Mouse (Mus musculus) layer of hippocampus, postnatal 36 days (tissue): Measurements from ENCODE around the gene Rnf41. TPM values are rescaled to one million over a fixed set of nuclear protein-coding genes. Genes with fewer than 3 reads are reported as not detected.

Source experiments
- DNase-seq, 2 experiments: peaks; one replicate each; pipeline ENCODE4 v3.0.0; 2022
- total RNA-seq, 2 experiments: library from RNA; stranded (reverse); gene quantifications; 2 replicates each; pipeline ENCODE4 v1.2.3; 2021

Rnf41 gene
- total RNA-seq, 2 experiments from 2014 or later, result 74.4 to 76.3 TPM

- no peak for DNase-seq
Measured at GRCm38 (mm10) chr10:128388941-128389340, 22.5 kb upstream of the Rnf41 start.

GRCm38 (mm10) chr10:128389570-128389969, 21.9 kb upstream of the Rnf41 start:
- no peak for DNase-seq

- DNase-seq, result no peak
Measured at GRCm38 (mm10) chr10:128390366-128390765, 21.1 kb upstream of the Rnf41 start.

GRCm38 (mm10) chr10:128391850-128392249, 19.6 kb upstream of the Rnf41 start:
- DNase-seq, result no peak

GRCm38 (mm10) chr10:128396017-128396673, 15.3 kb upstream of the Rnf41 start:
- DNase-seq, result no peak

GRCm38 (mm10) chr10:128396716-128397264, 14.7 kb upstream of the Rnf41 start:
- DNase-seq, result no peak

- no peak for DNase-seq
Measured at GRCm38 (mm10) chr10:128397466-128397865, 14.0 kb upstream of the Rnf41 start.

- DNase-seq, result no peak
Measured at GRCm38 (mm10) chr10:128400338-128400737, 11.1 kb upstream of the Rnf41 start.

GRCm38 (mm10) chr10:128401056-128401455, 10.4 kb upstream of the Rnf41 start, which contains the start of gene Slc39a5:
Slc39a5 (minus strand) TSS chr10:128401229.
- no peak for DNase-seq

GRCm38 (mm10) chr10:128401638-128402037, 9.8 kb upstream of the Rnf41 start:
- no peak for DNase-seq

GRCm38 (mm10) chr10:128403931-128404330, 7.5 kb upstream of the Rnf41 start:
- DNase-seq, result no peak

GRCm38 (mm10) chr10:128408591-128409535, 2.6 kb upstream of the Rnf41 start:
- peak in 1 of 2 experiments; percentile 58 for DNase-seq

GRCm38 (mm10) chr10:128409692-128410559, 1.5 kb upstream of the Rnf41 start:
- peak; percentile 96 to 97 for DNase-seq

- DNase-seq, result no peak
Measured at GRCm38 (mm10) chr10:128410560-128410845, 954 bp upstream of the Rnf41 start.

- no peak for DNase-seq
Measured at GRCm38 (mm10) chr10:128412055-128412381, 561 bp downstream of the Rnf41 start.

- DNase-seq, result no peak
Measured at GRCm38 (mm10) chr10:128412558-128412957, 1.1 kb downstream of the Rnf41 start.

- DNase-seq, result no peak
Measured at GRCm38 (mm10) chr10:128413076-128413475, 1.6 kb downstream of the Rnf41 start.

- DNase-seq, result no peak
Measured at GRCm38 (mm10) chr10:128414848-128415247, 3.4 kb downstream of the Rnf41 start.

GRCm38 (mm10) chr10:128422426-128422825, 11.0 kb downstream of the Rnf41 start:
- no peak for DNase-seq

- DNase-seq, result no peak
Measured at GRCm38 (mm10) chr10:128424604-128425003, 13.1 kb downstream of the Rnf41 start.

GRCm38 (mm10) chr10:128425260-128425659, 13.8 kb downstream of the Rnf41 start:
- no peak for DNase-seq

- DNase-seq, result no peak
Measured at GRCm38 (mm10) chr10:128429052-128429451, 17.6 kb downstream of the Rnf41 start.

GRCm38 (mm10) chr10:128429454-128429853, 18.0 kb downstream of the Rnf41 start:
- no peak for DNase-seq
